Mouse (Mus musculus) C2C12 (cell line): ENCODE measurements at regions not wholly inside any gene's neighbourhood (a gene's known extent, or its start where the extent isn't known, plus 50 kb on each side); places are given as distances from the start of the nearest gene placed in this dataset.

ENCODE experiments used
- H3K27me3 ChIP-seq: one replicate; pipeline ENCODE4 v1.6.1; 2011; ENCODE audit not compliant: control insufficient read depth, insufficient read depth, insufficient read length
- H3K36me3 ChIP-seq: one replicate; pipeline ENCODE4 v1.6.1; 2011; ENCODE audit not compliant: control insufficient read depth, insufficient read depth
- H3K4me3 ChIP-seq: one replicate; pipeline ENCODE4 v1.5.1; 2011; ENCODE audit warnings: mild to moderate bottlenecking, control low read depth; ENCODE audit not compliant: poor library complexity, insufficient read depth, severe bottlenecking
- H3K79me2 ChIP-seq: one replicate; pipeline ENCODE4 v1.6.1; 2011; ENCODE audit not compliant: control insufficient read depth, insufficient read depth
- H3K79me3 ChIP-seq: one replicate; pipeline ENCODE4 v1.6.1; 2011; ENCODE audit warnings: low read depth, control low read depth
- H3ac ChIP-seq: one replicate; pipeline ENCODE3; 2011; ENCODE audit warnings: low read depth; ENCODE audit not compliant: control insufficient read depth, insufficient read length
- CEBPB ChIP-seq: IDR thresholded peaks from one replicate; pipeline ENCODE4 v1.6.1; 2011; ENCODE audit warnings: low read depth, mild to moderate bottlenecking, control low read depth, moderate library complexity
- CTCF ChIP-seq: IDR thresholded peaks from one replicate; pipeline ENCODE4 v1.5.1; 2011; ENCODE audit not compliant: control insufficient read depth, insufficient read depth, insufficient read length
- FOSL1 ChIP-seq: IDR thresholded peaks from one replicate; pipeline ENCODE4 v1.8.0; 2011; ENCODE audit warnings: mild to moderate bottlenecking, low read length; ENCODE audit not compliant: poor library complexity, insufficient read depth, severe bottlenecking
- MAX ChIP-seq: IDR thresholded peaks from one replicate; pipeline ENCODE4 v1.6.1; 2011; ENCODE audit warnings: mild to moderate bottlenecking, control low read depth
- MYOD1 ChIP-seq: IDR thresholded peaks from one replicate; pipeline ENCODE4 v1.6.1; 2011; ENCODE audit warnings: low read depth; ENCODE audit not compliant: control insufficient read depth, insufficient read length
- MYOG ChIP-seq: IDR thresholded peaks from one replicate; pipeline ENCODE4 v1.6.1; 2011; ENCODE audit not compliant: control insufficient read depth, insufficient read length; ENCODE audit errors: extremely low read depth
- USF1 ChIP-seq: IDR thresholded peaks from one replicate; pipeline ENCODE4 v1.6.1; 2011; ENCODE audit warnings: low read depth, mild to moderate bottlenecking, control low read depth, moderate library complexity

DNA sequence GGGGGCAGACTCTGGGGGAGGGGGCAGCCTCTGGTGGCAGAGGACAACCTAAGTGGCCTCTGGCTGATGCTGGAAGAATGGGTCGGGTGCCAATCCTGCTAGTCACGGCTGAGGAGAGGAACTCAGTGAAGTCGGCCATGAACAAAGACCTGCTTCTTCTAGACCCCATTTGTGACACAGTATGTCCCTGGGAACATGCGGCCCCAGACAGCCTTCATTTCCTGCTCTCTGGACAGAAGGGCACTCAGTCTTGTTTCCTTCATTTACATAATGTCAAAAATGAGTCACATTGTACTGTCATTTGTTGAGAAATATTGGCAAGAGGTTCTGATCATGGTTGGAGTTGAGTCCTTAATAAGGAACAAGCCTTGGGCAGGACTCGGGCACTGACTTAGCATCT is 116.5 kb upstream of the Hes1 start:
- no peak for TF ChIP-seq MYOD1
- TF ChIP-seq FOSL1: no peak
- TF ChIP-seq USF1: no peak
- no peak for TF ChIP-seq MYOG
- no peak for TF ChIP-seq CTCF
- no peak for TF ChIP-seq CEBPB
- no peak for TF ChIP-seq MAX
- H3K4me3 ChIP-seq: no peak overlapping the region
- H3K27me3 ChIP-seq: no peaks in the 10 kb centered on the region
- no peak overlapping the region for H3ac ChIP-seq
- H3K79me3 ChIP-seq: no peaks in the 10 kb centered on the region
- no peaks in the 10 kb centered on the region for H3K79me2 ChIP-seq
- no peaks in the 10 kb centered on the region for H3K36me3 ChIP-seq

- Histone ChIP-seq H3K36me3 (no peaks in the 10 kb centered on the region), H3K27me3 (no peaks in the 10 kb centered on the region), H3K4me3 (no peak overlapping the region), H3K79me2 (no peaks in the 10 kb centered on the region), H3K79me3 (no peaks in the 10 kb centered on the region), H3ac (no peak overlapping the region)
- TF ChIP-seq FOSL1 (no peak), CTCF (no peak), MYOD1 (no peak), MYOG (no peak), MAX (no peak), CEBPB (no peak), USF1 (no peak)
These were observed 114.0 kb upstream of the Hes1 start for GRCm38 (mm10) chr16:29950136-29950535.

GRCm38 (mm10) chr16:29950791-29951190 is 113.4 kb upstream of the Hes1 start:
- H3K36me3 ChIP-seq: no peaks in the 10 kb centered on the region
- H3K4me3 ChIP-seq: no peak overlapping the region
- TF ChIP-seq CEBPB (no peak), USF1 (no peak), FOSL1 (no peak), MAX (no peak), MYOG (no peak), CTCF (no peak), MYOD1 (no peak)
- H3K79me3 ChIP-seq: no peaks in the 10 kb centered on the region
- no peaks in the 10 kb centered on the region for H3K27me3 ChIP-seq
- no peak overlapping the region for H3ac ChIP-seq
- H3K79me2 ChIP-seq: no peaks in the 10 kb centered on the region

DNA sequence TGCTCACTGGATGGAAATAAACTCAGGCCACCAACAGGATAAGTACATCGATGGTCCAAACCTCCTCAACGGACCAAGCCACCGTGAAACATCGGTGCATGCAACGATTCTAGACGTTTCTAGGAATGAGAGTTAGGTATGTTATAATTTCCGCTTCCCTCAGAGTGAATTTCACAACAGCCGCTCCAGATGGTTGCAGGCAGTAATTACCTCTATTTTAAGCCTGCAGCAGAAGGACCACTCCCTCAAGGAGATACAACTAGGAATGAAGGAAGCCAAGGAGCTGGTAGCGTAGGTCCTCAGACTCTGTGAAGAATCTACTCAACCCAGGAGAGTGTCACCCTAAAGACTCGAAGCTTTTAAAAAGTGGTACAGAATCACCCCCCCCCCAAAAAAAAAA is 109.5 kb upstream of the Hes1 start:
- no peaks in the 10 kb centered on the region for H3K27me3 ChIP-seq
- no peak for TF ChIP-seq CTCF
- TF ChIP-seq CEBPB: no peak
- no peak for TF ChIP-seq MAX
- TF ChIP-seq FOSL1: no peak
- no peak for TF ChIP-seq MYOG
- no peak for TF ChIP-seq USF1
- no peak overlapping the region for H3ac ChIP-seq
- no peaks in the 10 kb centered on the region for H3K36me3 ChIP-seq
- H3K4me3 ChIP-seq: no peak overlapping the region
- H3K79me2 ChIP-seq: no peaks in the 10 kb centered on the region
- H3K79me3 ChIP-seq: no peaks in the 10 kb centered on the region

DNA sequence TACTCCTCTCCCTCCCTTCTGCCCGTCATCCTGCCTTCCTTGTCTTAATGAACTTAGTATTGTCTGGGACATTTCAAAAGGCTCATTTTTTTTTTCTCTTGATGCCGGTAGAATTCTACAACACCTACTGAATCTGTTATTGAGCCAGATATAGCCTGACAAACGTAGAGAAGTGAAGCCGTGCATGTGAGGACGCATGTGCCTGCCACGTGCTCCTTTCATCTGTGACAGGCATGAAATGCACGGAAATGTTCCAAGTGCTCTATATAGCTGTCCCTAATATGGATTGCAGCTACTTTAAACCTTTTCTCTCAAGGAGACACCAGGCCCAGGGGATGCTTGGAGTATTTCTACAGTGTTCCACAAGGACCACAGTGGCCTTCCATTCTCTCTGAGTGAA is 107.3 kb upstream of the Hes1 start:
- Histone ChIP-seq H3K27me3 (no peaks in the 10 kb centered on the region), H3K36me3 (no peaks in the 10 kb centered on the region), H3K79me2 (no peaks in the 10 kb centered on the region), H3ac (no peak overlapping the region), H3K79me3 (no peaks in the 10 kb centered on the region), H3K4me3 (no peak overlapping the region)
- TF ChIP-seq MAX: no peak
- no peak for TF ChIP-seq MYOG
- TF ChIP-seq CTCF: no peak
- no peak for TF ChIP-seq MYOD1
- no peak for TF ChIP-seq CEBPB
- no peak for TF ChIP-seq USF1
- TF ChIP-seq FOSL1: no peak
